Mouse (Mus musculus): ENCODE measurements around the gene Nr6a1. TPM values are rescaled to one million over a fixed set of nuclear protein-coding genes. Genes with fewer than 3 reads are reported as not detected.

Nr6a1 gene
- total RNA-seq, 1 experiment from 2014 or later: 0.29 TPM

DNA sequence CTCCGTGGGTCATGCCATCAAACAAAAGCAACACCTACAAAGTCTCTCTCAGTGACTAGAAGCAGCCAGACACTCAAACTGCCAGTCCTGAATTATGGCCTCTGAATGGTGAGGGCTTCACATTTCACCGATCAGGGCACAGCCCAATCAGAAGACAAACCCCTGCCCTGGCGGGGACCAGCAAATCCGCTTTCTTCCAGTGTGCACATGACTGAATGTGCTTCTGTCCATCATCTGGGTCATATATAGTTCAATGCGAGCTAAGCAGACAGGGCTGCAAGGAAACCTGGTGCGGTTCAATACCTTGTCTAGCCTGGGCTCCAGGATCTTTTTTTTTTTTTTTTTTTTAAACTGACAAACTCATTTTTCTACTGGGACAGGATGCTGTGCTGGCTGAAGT lies 104.5 kb downstream of the Nr6a1 start:
- peak; percentile 52; the same call in 1 of the 2 replicates for ATAC-seq (replicated peaks; ENCODE audit: insufficient number of reproducible peaks, low FRiP score, low TSS enrichment, poor library complexity, severe bottlenecking)

DNA sequence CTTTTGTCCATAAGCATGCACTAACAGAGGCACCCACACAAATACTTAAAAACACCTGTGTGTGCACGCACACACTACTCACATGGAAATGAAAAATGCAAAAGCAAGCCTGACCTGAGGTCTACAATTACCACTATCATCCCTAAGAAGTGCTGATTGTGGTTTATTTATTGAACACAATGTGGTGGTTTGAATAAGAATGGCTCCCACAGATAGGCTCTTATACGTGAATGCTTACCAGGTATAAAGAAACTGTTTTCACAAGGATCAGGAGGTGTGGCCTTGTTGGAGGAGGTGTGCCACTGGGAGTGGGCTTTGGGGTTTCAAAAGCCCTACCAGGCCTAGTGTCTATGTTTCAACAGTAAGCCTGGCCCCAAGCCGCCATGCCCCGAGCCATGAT lies 110.0 kb downstream of the Nr6a1 start:
- no peak for ATAC-seq (replicated peaks; ENCODE audit: insufficient number of reproducible peaks, low FRiP score, low TSS enrichment, poor library complexity, severe bottlenecking)

DNA sequence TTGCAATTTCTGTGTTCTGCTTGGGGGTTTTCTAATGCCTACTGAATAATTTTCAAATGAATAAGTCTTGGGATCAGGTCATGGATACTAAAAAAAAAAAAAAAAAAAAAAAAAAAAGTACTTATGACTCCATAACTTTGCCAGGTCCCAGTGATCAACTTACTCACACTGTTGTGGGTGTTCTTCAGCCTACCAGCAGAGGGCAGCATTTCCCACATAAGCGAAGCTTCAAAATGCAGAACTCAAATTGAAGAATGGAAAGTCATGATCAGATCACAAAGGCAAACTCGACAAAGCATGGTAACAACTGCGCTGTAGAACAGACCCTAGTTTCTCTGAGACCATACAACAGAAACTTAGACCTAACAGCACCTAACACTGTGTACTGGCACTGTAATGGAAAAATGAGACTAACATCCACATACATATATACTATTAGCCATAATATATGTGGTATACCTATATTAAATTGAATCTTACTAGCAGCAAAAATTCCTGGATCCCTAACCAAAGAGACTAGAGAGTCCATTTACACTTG lies 130.3 kb downstream of the Nr6a1 start:
- peak; percentile 84 for ATAC-seq (replicated peaks; ENCODE audit: insufficient number of reproducible peaks, low FRiP score, low TSS enrichment, poor library complexity, severe bottlenecking)

DNA sequence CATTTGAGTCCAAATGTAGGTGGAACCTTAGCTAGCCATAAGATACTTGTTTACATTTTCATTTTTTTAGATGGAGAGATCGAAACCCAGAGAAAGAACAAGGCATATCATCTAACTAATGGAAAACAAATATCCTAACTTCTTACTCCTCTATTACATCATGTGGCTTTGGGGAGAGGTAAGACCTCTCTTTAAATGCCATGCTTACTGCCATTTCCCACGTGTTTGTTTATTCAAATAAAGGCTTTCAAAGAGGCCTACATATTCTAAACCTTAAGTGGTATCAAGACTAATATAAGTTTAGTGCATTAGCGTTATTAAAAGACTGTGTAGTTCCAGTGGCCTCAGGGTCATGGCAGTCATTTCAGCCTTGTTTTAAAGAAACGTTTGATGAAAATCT lies 140.2 kb downstream of the Nr6a1 start:
- ATAC-seq (replicated peaks; ENCODE audit: insufficient number of reproducible peaks, low FRiP score, low TSS enrichment, poor library complexity, severe bottlenecking): no peak

DNA sequence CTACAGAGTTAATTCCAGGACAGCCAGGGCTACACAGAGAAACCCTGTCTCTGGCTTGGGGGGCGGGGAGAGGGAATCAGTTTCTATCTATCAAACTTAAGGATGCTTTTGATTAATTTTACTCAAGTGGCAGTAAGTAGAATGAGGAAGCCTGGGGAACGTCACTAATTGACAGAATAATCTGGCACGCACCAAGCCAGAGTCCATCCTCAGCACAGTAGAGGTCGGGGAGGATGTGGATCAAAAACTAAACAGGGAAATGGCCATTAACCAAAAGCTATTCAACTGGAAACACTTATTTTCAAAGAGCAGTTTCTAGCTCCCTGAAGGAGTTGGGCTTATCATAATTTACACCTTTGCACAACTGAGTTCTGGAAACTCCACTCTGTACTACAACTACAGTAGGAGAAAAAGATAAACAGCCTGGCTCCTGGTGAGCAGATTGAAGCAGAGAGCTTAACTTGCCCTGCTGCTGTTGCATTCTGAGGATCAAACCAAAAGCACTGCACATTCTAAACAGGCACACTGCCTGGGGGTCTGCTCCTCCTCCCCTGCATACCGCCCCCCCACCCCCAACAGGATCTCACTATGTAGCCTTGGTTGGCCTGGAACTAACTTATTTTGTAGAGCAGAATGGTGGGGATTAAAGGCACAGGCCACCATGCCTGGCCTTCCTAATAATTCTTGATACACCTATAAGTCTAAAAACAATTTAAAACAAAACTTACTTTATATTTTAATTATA lies 141.1 kb downstream of the Nr6a1 start:
- no peak for ATAC-seq (replicated peaks; ENCODE audit: insufficient number of reproducible peaks, low FRiP score, low TSS enrichment, poor library complexity, severe bottlenecking)

DNA sequence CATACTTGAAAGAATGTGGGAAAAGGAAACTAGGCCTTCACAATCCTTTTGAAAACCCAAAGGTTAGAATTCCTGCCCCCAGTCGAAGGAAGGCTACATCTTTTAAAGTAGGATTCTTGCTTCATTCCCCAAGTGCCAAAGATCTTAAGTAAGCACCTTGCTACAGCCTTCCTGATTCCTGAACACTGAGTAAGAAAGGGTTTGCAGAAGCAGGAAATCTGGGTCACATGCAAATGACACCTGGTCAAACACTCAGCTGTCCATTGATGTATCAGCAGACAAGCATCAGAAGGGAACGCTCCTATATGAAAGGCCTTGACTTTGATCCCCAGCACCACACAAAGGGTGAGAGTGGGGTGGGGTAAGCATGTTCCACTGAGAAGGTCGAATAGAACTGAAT lies 142.4 kb downstream of the Nr6a1 start:
- no peak for ATAC-seq (replicated peaks; ENCODE audit: insufficient number of reproducible peaks, low FRiP score, low TSS enrichment, poor library complexity, severe bottlenecking)

DNA sequence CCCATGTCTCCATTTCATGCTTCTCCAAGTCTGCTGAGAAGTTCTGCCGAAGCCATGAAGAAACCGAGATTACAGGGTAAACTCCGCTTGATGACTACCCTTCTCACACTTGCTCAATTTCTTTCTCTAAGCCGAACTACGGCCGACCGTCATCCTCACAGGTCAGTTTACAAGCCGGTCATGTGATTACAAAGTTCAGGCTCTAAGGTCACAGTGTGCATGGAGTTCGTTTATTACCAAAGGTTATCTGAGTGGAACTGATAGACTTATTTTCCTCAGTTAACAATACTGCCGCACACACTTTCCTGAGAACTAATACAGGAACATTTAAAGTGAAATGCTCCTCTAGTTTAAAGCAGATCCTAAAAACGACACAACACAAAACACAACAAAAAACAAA lies 143.1 kb downstream of the Nr6a1 start:
- no peak for ATAC-seq (replicated peaks; ENCODE audit: insufficient number of reproducible peaks, low FRiP score, low TSS enrichment, poor library complexity, severe bottlenecking)

DNA sequence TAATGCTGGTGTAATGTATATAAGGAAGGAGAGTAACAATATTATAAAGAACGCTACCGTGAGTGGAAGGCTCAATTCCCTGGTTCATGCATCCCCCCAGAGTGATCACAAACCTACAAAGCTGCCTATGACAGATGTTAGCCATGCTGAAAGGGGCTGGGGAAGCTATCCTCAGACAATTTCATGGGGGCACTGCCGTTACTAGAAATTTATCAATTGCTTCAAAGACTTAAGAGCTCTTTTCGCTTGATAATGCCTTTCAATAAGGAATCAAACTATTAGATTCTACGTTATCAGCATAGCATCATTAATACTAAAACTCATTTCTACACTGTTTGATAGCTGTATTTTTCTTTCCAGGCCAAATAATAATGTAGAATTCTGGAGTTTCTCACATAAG lies 144.1 kb downstream of the Nr6a1 start:
- no peak for ATAC-seq (replicated peaks; ENCODE audit: insufficient number of reproducible peaks, low FRiP score, low TSS enrichment, poor library complexity, severe bottlenecking)

DNA sequence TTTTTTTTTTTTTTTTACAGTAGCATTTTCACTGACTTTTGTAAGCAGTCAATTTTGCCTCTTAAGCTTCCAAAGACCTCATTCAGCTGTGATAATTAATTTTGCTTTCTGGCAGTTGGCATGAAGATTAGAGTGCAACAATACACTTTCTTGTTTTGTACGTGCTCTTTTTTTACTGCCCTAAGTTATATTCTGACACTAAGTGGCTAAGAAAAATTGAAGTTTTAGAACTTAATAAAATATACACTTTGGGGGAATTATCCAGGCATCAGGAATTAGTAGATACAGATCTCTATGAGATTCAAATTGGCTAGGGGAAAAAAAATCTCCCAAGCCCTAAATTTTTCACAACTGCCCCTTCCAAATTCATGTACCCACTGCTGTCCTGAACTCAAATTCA lies 144.8 kb downstream of the Nr6a1 start:
- no peak for ATAC-seq (replicated peaks; ENCODE audit: insufficient number of reproducible peaks, low FRiP score, low TSS enrichment, poor library complexity, severe bottlenecking)

DNA sequence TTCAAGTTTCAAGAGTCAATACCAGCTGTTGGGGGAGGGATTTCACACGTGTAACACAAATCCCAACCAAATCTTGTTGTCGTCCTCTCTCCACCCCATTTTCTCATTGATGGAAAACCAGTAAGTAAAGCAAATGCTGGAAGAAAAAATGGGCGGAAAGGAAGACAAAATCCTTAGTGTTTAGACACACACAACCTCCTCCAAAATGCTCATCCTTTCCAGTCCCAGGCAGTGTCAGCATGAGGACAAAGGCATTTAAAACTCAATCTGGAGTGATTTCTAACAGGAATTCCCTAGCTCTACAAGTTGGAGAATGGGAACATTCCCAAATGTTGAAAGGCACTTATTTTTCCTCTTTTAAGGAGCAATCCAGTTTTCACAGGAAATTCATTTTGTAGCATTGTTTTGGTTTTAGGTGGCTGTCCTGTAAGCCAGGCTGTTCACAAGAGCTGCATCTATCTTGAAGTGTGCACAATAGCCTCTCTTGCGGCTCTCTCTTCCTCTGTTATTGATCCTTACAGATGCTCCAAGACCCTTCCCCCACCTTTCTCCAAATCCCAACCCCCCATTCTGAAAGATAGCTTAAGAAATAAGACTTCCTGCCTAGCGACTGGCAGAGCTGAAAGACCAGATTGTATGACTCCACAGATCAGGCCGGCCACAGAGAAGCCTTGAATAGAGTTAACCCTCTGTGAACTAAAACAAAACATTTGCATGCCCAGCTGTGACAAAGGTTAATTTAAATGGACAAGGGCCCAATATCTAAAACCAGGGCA lies 145.4 kb downstream of the Nr6a1 start:
- ATAC-seq (replicated peaks; ENCODE audit: insufficient number of reproducible peaks, low FRiP score, low TSS enrichment, poor library complexity, severe bottlenecking): no peak

DNA sequence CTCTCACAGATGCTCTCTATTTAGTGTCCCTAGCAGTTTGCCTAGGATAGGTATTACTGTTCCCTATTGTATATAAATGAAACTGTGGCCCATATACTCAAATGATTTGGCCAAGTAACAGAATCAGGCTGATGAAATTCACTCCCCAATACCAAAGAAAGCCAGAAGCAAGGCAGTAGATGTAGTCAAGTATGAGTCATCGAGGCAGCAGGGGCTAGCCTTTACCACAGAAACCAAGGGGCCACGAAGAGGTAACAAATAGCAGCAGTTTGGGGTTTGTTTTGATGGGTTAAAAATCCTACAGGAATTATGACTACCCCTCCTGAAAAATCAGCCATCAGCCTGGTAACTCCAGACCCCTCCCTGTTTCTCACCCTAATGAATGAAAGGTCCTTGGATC lies 147.5 kb downstream of the Nr6a1 start:
- no peak for ATAC-seq (replicated peaks; ENCODE audit: insufficient number of reproducible peaks, low FRiP score, low TSS enrichment, poor library complexity, severe bottlenecking)

DNA sequence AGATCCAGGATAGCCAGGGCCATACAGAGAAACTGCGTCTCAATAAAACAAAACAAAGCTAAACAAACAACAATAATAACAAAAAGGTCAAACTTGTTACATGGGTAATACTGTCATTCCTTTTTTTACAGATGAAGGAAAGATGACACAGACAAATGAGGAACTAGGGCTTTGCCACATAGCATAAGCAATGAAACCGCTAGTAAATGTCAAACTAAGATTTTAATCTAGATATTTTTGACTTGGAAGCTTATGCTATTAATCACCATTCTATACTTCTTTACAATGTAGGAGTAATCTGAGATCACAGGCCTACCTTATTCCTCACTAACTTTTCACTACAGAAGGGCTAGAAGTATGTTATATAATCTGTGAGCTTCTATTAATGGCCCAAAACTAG lies 150.2 kb downstream of the Nr6a1 start:
- ATAC-seq (replicated peaks; ENCODE audit: insufficient number of reproducible peaks, low FRiP score, low TSS enrichment, poor library complexity, severe bottlenecking): no peak

DNA sequence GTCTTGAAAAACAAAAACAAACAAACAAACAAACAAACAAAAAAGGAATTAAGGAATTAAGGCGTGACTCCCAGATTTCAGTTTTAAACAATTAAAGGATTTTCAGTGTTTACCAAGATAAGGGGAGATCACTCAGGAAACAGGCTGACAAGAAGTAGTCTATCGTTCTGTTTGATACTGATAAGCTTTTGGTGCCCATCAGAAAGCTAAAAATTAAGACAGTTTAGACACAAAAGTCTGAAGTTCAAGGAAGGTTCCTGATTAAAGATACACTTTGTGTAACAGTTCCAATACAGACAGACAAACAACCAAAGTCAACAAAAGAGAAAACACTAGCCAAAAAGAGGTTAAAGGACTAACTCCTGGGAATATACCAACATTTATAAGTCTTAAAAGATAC lies 152.6 kb downstream of the Nr6a1 start:
- no peak for ATAC-seq (replicated peaks; ENCODE audit: insufficient number of reproducible peaks, low FRiP score, low TSS enrichment, poor library complexity, severe bottlenecking)

DNA sequence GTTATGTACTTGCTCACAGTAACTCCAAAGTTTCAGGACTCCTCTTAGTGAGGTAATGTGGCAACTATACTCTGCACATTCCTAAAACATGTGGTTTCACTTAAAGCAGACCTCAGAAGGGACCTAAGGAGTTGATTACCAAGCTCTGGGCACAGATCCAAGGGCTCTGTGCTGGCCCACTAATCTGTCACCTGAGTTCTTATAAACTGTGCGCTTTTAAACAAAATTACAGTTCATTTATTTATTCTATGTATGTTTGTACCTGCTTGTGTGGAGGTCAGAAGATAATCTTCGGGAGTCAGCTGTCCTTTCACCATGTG lies 156.1 kb downstream of the Nr6a1 start:
- ATAC-seq (replicated peaks; ENCODE audit: insufficient number of reproducible peaks, low FRiP score, low TSS enrichment, poor library complexity, severe bottlenecking): no peak

DNA sequence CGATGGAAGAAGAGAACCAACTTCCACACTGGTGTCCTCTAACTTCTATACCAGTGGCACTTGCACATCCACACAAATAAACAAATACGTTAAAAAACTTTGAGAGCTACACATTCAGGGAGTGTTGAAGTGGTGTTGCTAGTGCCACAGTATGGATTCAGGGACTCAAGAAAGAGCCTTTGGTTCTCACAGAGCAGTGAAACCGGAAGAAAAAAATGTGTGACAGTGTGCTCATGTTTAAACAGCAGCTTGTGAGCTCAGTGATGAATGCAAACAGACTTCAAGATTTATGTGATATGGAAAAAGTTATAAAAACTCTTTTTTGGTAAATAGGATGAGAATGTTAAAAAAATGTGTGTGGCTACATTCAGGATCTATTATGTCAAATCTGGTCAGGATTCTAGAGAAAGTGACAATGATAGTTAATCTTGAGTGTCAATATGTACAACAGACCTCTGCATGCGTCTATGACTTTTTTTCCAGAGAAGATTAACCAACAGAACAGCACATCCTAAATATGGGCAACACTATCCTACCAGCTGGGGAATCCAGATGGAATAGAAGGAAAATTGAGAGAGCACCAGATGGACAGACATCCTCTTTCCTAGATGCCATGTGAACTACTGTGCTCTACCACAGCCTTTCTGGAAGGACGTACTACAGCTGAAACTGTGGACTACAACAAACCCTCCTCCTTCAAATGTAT lies 156.6 kb downstream of the Nr6a1 start:
- ATAC-seq (replicated peaks; ENCODE audit: insufficient number of reproducible peaks, low FRiP score, low TSS enrichment, poor library complexity, severe bottlenecking): no peak

DNA sequence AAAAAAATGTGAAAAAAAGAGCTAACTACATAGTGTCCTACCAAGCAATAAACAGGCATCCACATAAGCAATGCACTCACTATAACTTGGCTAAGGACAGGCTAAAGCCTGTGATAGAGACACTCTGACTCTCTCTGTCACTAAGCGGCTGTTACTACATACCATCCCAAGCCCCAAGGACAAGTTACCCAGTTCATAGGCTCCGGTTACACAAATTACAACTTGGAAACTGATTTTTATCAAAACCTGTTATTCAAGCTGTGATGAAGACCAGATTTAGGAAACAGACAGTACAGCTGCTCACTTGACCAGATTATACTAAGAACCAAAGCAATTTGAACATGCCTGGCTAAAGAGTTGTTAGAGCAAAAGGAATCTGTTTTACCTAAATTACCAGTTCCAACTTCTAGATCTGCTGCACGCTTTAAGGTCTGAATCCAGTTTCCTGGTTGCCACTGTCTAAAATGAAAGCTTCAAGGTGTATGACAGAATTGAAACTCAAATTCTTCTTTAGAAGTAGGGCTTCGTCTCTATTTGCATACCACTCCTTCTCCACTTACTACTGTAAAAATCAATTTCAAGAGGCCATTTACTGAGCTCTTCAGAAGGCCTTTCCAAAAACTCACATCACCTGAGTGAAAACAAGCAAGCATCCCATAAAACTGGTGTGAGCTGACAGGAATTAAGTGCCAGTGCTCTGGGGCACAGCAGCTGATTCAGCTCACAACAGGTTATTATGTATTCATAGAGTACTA lies 160.1 kb downstream of the Nr6a1 start:
- no peak for ATAC-seq (replicated peaks; ENCODE audit: insufficient number of reproducible peaks, low FRiP score, low TSS enrichment, poor library complexity, severe bottlenecking)

DNA sequence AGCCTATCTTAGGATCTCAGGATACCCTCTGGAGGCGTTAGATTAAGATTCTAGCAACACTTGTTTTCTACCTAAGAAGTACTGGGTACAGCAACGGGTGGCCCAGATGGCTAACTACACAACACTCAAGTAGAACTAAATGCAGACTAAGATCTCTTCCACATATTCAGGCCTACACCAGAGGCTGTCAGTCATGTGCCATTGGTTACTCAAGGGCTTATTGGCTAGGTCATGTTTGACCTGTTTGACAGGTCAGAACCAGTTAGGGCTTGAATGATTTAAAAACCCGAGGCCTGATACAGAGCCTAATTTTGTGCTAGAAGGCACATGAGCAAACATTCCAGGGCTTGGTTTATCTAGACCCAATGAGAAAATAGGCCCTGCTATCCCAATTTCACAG lies 187.6 kb downstream of the Nr6a1 start:
- no peak for ATAC-seq (replicated peaks; ENCODE audit: insufficient number of reproducible peaks, low FRiP score, low TSS enrichment, poor library complexity, severe bottlenecking)

DNA sequence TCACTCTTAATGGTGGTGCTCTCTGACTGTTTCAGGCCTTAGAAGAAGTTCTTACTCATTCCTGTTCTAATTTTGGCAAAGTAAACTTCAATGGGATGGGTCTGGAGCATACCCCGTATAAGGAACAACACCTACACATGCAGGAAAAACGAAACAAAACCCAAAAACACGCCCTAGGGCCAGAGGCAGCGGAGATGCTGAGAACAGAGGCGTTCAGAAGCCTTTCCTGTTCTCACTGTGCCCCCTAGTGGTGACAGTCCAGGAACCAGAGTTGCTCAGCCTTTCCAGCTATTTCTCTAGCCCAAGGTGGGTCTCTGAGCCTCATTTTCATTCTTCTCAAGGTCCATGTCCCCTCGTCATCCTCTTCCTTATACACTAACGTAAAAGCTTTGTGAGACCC lies 188.1 kb downstream of the Nr6a1 start:
- no peak for ATAC-seq (replicated peaks; ENCODE audit: insufficient number of reproducible peaks, low FRiP score, low TSS enrichment, poor library complexity, severe bottlenecking)
